ENCODE assay signal across 25 mouse cellular contexts in the genomic region with DNA sequence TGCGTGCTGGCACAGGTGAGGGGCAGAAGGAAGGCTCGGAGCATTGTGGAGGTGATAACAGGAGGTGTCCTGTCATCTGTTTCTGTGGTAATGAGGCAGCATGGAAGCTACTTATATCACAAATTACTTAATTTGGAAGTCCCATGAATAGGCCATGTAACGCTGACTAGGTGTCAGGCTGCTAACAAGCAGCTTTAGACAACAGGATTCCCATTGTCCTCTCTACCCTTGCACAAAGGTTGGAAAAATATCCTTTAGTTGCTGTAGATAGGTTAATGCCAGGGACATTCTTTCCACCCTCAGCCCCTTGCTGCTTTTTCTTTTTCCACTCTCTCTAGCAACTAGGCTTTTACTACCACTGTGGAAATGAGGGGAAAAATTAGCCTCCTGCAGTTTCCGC.
DNase-seq lines count a peak whose midpoint lies in the region; ATAC-seq and TF ChIP-seq lines count a peak whose summit lies in the region.
"Had no signal": no experiment of that assay in that cellular context is flagged by ENCODE, and none has a peak within 500 bp of the region (broad histone marks: within the 10 kb centered on the region; RNA-seq: fewer than 3 reads in every experiment).

No protein-coding gene starts in this region.

- H3K9me3 ChIP-seq in forebrain, embryonic 13.5 days (replicated peaks), result no peaks in the 10 kb centered on the region
- H3K9me3 ChIP-seq in forebrain, postnatal 0 days (ENCODE audit: low read length), result no peaks in the 10 kb centered on the region
- no peaks in the 10 kb centered on the region for H3K9me3 ChIP-seq in heart, embryonic 12.5 days (replicated peaks)
- H3K9me3 ChIP-seq: embryonic facial prominence, embryonic 12.5 days; embryonic facial prominence, embryonic 15.5 days; G1E; hindbrain, embryonic 12.5 days; hindbrain, embryonic 15.5 days had no signal

- no peaks in the 10 kb centered on the region for H3K27me3 ChIP-seq in forebrain, embryonic 13.5 days
- H3K27me3 ChIP-seq in forebrain, postnatal 0 days (ENCODE audit: insufficient read depth, low read length), result no peaks in the 10 kb centered on the region
- no peaks in the 10 kb centered on the region for H3K27me3 ChIP-seq in heart, embryonic 12.5 days (replicated peaks)
- H3K27me3 ChIP-seq: CH12.LX; embryonic facial prominence, embryonic 12.5 days; embryonic facial prominence, embryonic 15.5 days; hindbrain, embryonic 12.5 days; hindbrain, embryonic 15.5 days; Patski had no signal

- no peak overlapping the region for H3K9ac ChIP-seq in forebrain, embryonic 13.5 days
- no peak overlapping the region for H3K9ac ChIP-seq in forebrain, postnatal 0 days
- H3K9ac ChIP-seq in heart, embryonic 12.5 days, result no peak overlapping the region
- H3K9ac ChIP-seq: embryonic facial prominence, embryonic 12.5 days; embryonic facial prominence, embryonic 15.5 days; hindbrain, embryonic 12.5 days; hindbrain, embryonic 15.5 days had no signal

- peak overlapping the region; percentile 38 for H3K27ac ChIP-seq in forebrain, embryonic 13.5 days
- no peak overlapping the region for H3K27ac ChIP-seq in forebrain, postnatal 0 days (ENCODE audit: low read depth, low read length)
- H3K27ac ChIP-seq in heart, embryonic 12.5 days (ENCODE audit: poor library complexity, severe bottlenecking), result peak overlapping the region; percentile 70
- H3K27ac ChIP-seq: embryonic facial prominence, embryonic 12.5 days; embryonic facial prominence, embryonic 15.5 days; hindbrain, embryonic 12.5 days; hindbrain, embryonic 15.5 days had no signal

- no peak for ATAC-seq in forebrain, embryonic 13.5 days
- no peak for ATAC-seq in forebrain, postnatal 0 days
- ATAC-seq in heart, embryonic 12.5 days (ENCODE audit: insufficient number of reproducible peaks, low FRiP score), result peak; percentile 68; the same call in 1 of the 2 replicates
- ATAC-seq: intestine, postnatal 0 days; Patski had no signal

- intact Hi-C loops in heart, postnatal 25 days (cut with DNase I), result no loop called here

- 30% methylated on average over 4 of the region's 4 CpGs for WGBS in forebrain, embryonic 13.5 days
- 39% methylated on average over 4 of the region's 4 CpGs for WGBS in forebrain, postnatal 0 days
- WGBS in heart, embryonic 12.5 days, result 41% methylated on average over 4 of the region's 4 CpGs

- no peak for TF ChIP-seq CTCF in forebrain, postnatal 0 days (IDR thresholded peaks at IDR 0.05; ENCODE audit: low read depth)

- H3K4me3 ChIP-seq in forebrain, embryonic 13.5 days, result no peak overlapping the region
- no peak overlapping the region for H3K4me3 ChIP-seq in forebrain, postnatal 0 days (ENCODE audit: low read depth, low read length)
- H3K4me3 ChIP-seq in heart, embryonic 12.5 days, result no peak overlapping the region
- H3K4me3 ChIP-seq: embryonic facial prominence, embryonic 12.5 days; embryonic facial prominence, embryonic 15.5 days; hindbrain, embryonic 12.5 days; hindbrain, embryonic 15.5 days had no signal

- no peak overlapping the region for H3K4me2 ChIP-seq in forebrain, embryonic 13.5 days
- no peak overlapping the region for H3K4me2 ChIP-seq in forebrain, postnatal 0 days (ENCODE audit: low read depth)
- H3K4me2 ChIP-seq in heart, embryonic 12.5 days, result peak overlapping the region; percentile 4; the same call in 1 of the 2 replicates
- H3K4me2 ChIP-seq: embryonic facial prominence, embryonic 12.5 days; embryonic facial prominence, embryonic 15.5 days; hindbrain, embryonic 12.5 days; hindbrain, embryonic 15.5 days had no signal

- peaks cover 26% of the 10 kb centered on the region for H3K4me1 ChIP-seq in forebrain, embryonic 13.5 days
- peaks cover 16% of the 10 kb centered on the region for H3K4me1 ChIP-seq in forebrain, postnatal 0 days (ENCODE audit: insufficient read depth)
- peaks cover 29% of the 10 kb centered on the region for H3K4me1 ChIP-seq in heart, embryonic 12.5 days (replicated peaks)
- H3K4me1 ChIP-seq: embryonic facial prominence, embryonic 15.5 days had no signal

- DNase-seq in forebrain, postnatal 0 days, result no peak
- peak; percentile 80 for DNase-seq in heart, adult 11 months
- no peak for DNase-seq in heart, adult 9 months (ENCODE audit: low spot score in 2 of 2)
- no peak for DNase-seq in heart, postnatal 25 days (ENCODE audit: low spot score)
- DNase-seq in testis, postnatal 14 days (ENCODE audit: low spot score), result no peak
- DNase-seq: adrenal gland, postnatal 10 days; adrenal gland, postnatal 36 days; B cell, adult 2 months; cerebellum, adult 11 months; cerebellum, adult 9-11 months; cerebellum, postnatal 25 days; gastrocnemius, postnatal 10 days; gastrocnemius, postnatal 36 days; heart, postnatal 14 days; kidney, adult 2 months had no signal

- H3K36me3 ChIP-seq in forebrain, embryonic 13.5 days (ENCODE audit: poor library complexity, severe bottlenecking), result no peaks in the 10 kb centered on the region
- H3K36me3 ChIP-seq in forebrain, postnatal 0 days (ENCODE audit: insufficient read depth), result no peaks in the 10 kb centered on the region
- H3K36me3 ChIP-seq in heart, embryonic 12.5 days, result no peaks in the 10 kb centered on the region
- H3K36me3 ChIP-seq: embryonic facial prominence, embryonic 12.5 days; embryonic facial prominence, embryonic 15.5 days; G1E; hindbrain, embryonic 12.5 days; hindbrain, embryonic 15.5 days had no signal
